Comparison of ENCODE assay signal across 18 mouse cellular contexts in the genomic region with DNA sequence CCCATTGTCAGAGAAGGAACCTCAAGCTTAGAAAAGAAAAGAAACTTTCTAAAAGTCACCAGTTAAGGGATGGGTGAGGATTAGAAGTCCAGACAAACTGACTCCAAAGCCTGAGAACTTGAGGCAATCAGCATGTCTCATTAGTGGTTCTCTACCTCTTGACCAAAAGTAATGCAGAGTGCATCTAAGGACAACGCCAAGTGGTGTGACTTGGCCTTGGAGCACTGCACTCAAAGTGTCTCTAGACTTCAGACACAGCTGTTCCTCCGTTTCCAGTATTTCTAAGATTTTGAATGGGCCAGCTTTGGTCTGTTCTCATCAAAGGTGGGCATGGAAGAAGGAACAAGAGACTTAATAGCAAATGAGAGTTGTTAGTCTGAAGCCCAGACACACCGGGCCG.
DNase-seq lines count a peak whose midpoint lies in the region; ATAC-seq and TF ChIP-seq lines count a peak whose summit lies in the region.
"Had no signal": no experiment of that assay in that cellular context is flagged by ENCODE, and none has a peak within 500 bp of the region (broad histone marks: within the 10 kb centered on the region; RNA-seq: fewer than 3 reads in every experiment).

No protein-coding gene starts in this region.

- H3K9me3 ChIP-seq in heart, embryonic 15.5 days (replicated peaks): no peaks in the 10 kb centered on the region
- H3K9me3 ChIP-seq in stomach, embryonic 15.5 days: no peaks in the 10 kb centered on the region
- H3K9me3 ChIP-seq: embryonic facial prominence, embryonic 15.5 days; forebrain, embryonic 12.5 days; intestine, embryonic 15.5 days; limb, embryonic 15.5 days; midbrain, embryonic 10.5 days; neural tube, embryonic 12.5 days had no signal

- H3K27me3 ChIP-seq in heart, embryonic 15.5 days: no peaks in the 10 kb centered on the region
- no peaks in the 10 kb centered on the region for H3K27me3 ChIP-seq in stomach, embryonic 15.5 days (replicated peaks)
- H3K27me3 ChIP-seq: embryonic facial prominence, embryonic 15.5 days; forebrain, embryonic 12.5 days; intestine, embryonic 15.5 days; limb, embryonic 15.5 days; neural tube, embryonic 12.5 days had no signal

- DNase-seq in heart, adult 8-10 months (ENCODE audit: low spot score): no peak
- peak; percentile 11 to 35 for DNase-seq in lung, adult 18-20 months
- DNase-seq in lung, adult 2 months: no peak
- DNase-seq in fibroblast of lung, adult 2 months (ENCODE audit: low read depth): peak; percentile 24
- DNase-seq in thymus, postnatal 14 days: no peak
- no peak for DNase-seq in cerebellum, postnatal 25 days
- DNase-seq: cerebellum, adult 2 months; gastrocnemius, postnatal 25 days; layer of hippocampus, postnatal 36 days had no signal

- TF ChIP-seq CTCF in lung, adult 2 months (IDR thresholded peaks at IDR 0.05; ENCODE audit: insufficient read depth, low read length): no peak

- TF ChIP-seq POLR2A in lung, adult 2 months (IDR thresholded peaks at IDR 0.05; ENCODE audit: borderline replicate concordance, extremely low read depth, low read depth, low read length): no peak

- 83% methylated on average over 4 of the region's 4 CpGs for WGBS in heart, embryonic 15.5 days
- 53% methylated on average over 4 of the region's 4 CpGs for WGBS in lung, adult 2 months
- 73% methylated on average over 4 of the region's 4 CpGs for WGBS in stomach, embryonic 15.5 days

- no peak for ATAC-seq in heart, embryonic 15.5 days (replicated peaks; ENCODE audit: insufficient number of reproducible peaks, insufficient read depth, low FRiP score, low read depth)
- ATAC-seq in stomach, embryonic 15.5 days (ENCODE audit: insufficient read depth, low FRiP score, low read depth): no peak

- no peak overlapping the region for H3K9ac ChIP-seq in heart, embryonic 15.5 days
- H3K9ac ChIP-seq in stomach, embryonic 15.5 days: no peak overlapping the region
- H3K9ac ChIP-seq: embryonic facial prominence, embryonic 15.5 days; forebrain, embryonic 12.5 days; hindbrain, embryonic 14.5 days; intestine, embryonic 15.5 days; limb, embryonic 15.5 days; neural tube, embryonic 12.5 days had no signal

- H3K4me1 ChIP-seq in heart, embryonic 15.5 days (replicated peaks): peaks cover 16% of the 10 kb centered on the region
- peaks cover 10% of the 10 kb centered on the region for H3K4me1 ChIP-seq in lung, adult 2 months (ENCODE audit: control insufficient read depth, insufficient read depth, low read length)
- H3K4me1 ChIP-seq in stomach, embryonic 15.5 days: peaks cover 12% of the 10 kb centered on the region; the same call in 1 of the 2 replicates
- H3K4me1 ChIP-seq: embryonic facial prominence, embryonic 15.5 days; forebrain, embryonic 12.5 days; midbrain, embryonic 10.5 days had no signal

- H3K4me2 ChIP-seq in heart, embryonic 15.5 days: no peak overlapping the region
- no peak overlapping the region for H3K4me2 ChIP-seq in stomach, embryonic 15.5 days
- H3K4me2 ChIP-seq: embryonic facial prominence, embryonic 15.5 days; forebrain, embryonic 12.5 days; hindbrain, embryonic 14.5 days; limb, embryonic 15.5 days; neural tube, embryonic 12.5 days had no signal

- no peak overlapping the region for H3K4me3 ChIP-seq in heart, embryonic 15.5 days
- no peak overlapping the region for H3K4me3 ChIP-seq in lung, adult 2 months (replicated peaks; ENCODE audit: extremely low read depth, low read depth, low read length)
- H3K4me3 ChIP-seq in stomach, embryonic 15.5 days (replicated peaks): no peak overlapping the region
- H3K4me3 ChIP-seq: embryonic facial prominence, embryonic 15.5 days; forebrain, embryonic 12.5 days; intestine, embryonic 15.5 days; limb, embryonic 15.5 days; midbrain, embryonic 10.5 days; neural tube, embryonic 12.5 days had no signal

- H3K36me3 ChIP-seq in heart, embryonic 15.5 days: no peaks in the 10 kb centered on the region
- H3K36me3 ChIP-seq in stomach, embryonic 15.5 days: no peaks in the 10 kb centered on the region
- H3K36me3 ChIP-seq: embryonic facial prominence, embryonic 15.5 days; forebrain, embryonic 12.5 days; intestine, embryonic 15.5 days; limb, embryonic 15.5 days; midbrain, embryonic 10.5 days; neural tube, embryonic 12.5 days had no signal

- peak overlapping the region; percentile 35; the same call in 1 of the 2 replicates for H3K27ac ChIP-seq in heart, embryonic 15.5 days
- H3K27ac ChIP-seq in stomach, embryonic 15.5 days: peak overlapping the region; percentile 70
- H3K27ac ChIP-seq: embryonic facial prominence, embryonic 15.5 days; forebrain, embryonic 12.5 days; hindbrain, embryonic 14.5 days; intestine, embryonic 15.5 days; limb, embryonic 15.5 days; midbrain, embryonic 10.5 days; neural tube, embryonic 12.5 days had no signal

Comparison
In these comparisons a context has a peak if more than half of its experiments do, and no peak if none do; other contexts are left out.
1. DNase-seq: peak in lung, adult 18-20 months (2 of 2) and fibroblast of lung, adult 2 months (single experiment); none in heart, adult 8-10 months (single experiment), lung, adult 2 months (single experiment), thymus, postnatal 14 days (single experiment) and cerebellum, postnatal 25 days (0 of 2).